Mouse (Mus musculus): Measurements from ENCODE around the gene Pigv. TPM values are rescaled to one million over a fixed set of nuclear protein-coding genes. Genes with fewer than 3 reads are reported as not detected.

Gene Pigv
- total and polyA plus RNA-seq, 2 experiments from 2014 or later = 11.3 to 14.0 TPM

DNA sequence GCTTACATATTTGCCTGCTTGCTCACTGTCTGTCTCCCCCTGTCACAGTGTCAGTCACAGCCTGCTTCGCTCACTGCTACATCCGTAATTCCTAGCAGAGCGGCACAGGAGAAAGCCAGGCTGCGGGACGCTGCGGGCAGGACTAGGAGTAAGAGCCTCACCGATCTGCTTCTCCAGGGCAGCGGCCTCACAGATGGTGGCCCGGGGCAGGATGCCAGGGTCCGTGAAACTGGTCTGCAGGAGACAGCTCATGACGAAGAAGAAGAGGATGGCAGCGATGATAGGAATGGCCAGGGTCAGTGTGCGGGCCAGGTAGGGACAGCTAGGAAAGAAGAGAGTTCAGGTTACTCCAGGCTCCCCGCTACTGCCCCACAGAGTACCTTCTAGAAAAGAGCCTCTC is 45.4 kb downstream of the Pigv start:
- Histone ChIP-seq H3K9me3 (ENCODE audit: low read length) (no peaks in the 10 kb centered on the region), H3K4me3 (ENCODE audit: low read length) (no peak overlapping the region), H3K36me3 (ENCODE audit: insufficient read depth, low read length) (peaks cover 12% of the 10 kb centered on the region; the same call in 1 of the 2 replicates), H3K27me3 (ENCODE audit: insufficient read depth, low read length) (no peaks in the 10 kb centered on the region), H3K4me2 (ENCODE audit: low read depth, low read length) (no peak overlapping the region), H3K9ac (replicated peaks; ENCODE audit: low read length) (no peak overlapping the region), H3K27ac (no peak overlapping the region), H3K4me1 (ENCODE audit: insufficient read depth, low read length) (peaks cover 16% of the 10 kb centered on the region)
- no peak for DNase-seq (ENCODE audit: low spot score)
- WGBS = 74% methylated on average over 14 of the region's 14 CpGs
- ATAC-seq = no peak
- TF ChIP-seq CTCF (IDR thresholded peaks at IDR 0.05; ENCODE audit: low read depth) = no peak

DNA sequence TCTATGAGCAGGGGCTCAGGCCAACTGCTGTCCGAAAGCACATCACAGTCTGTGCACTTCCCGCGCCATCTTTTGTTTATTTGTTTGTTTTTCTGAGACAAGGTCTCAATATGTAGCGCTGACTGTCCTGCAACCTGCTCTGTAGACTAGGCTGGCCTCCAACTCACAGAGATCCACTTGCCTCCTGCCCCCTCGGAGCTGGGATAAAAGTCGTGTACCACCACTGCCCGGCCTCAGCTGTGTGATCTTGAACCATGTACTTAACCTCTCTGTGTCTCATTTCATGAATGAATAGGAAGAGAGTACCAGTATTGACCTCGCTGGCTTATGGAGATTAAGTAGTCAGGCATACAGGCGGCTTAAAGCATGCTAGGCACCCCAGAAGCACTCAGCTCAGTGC is 45.8 kb downstream of the Pigv start:
- no peaks in the 10 kb centered on the region for H3K27me3 ChIP-seq (ENCODE audit: insufficient read depth, low read length)
- H3K9ac ChIP-seq (replicated peaks; ENCODE audit: low read length) = no peak overlapping the region
- H3K4me3 ChIP-seq (ENCODE audit: low read length) = no peak overlapping the region
- no peak overlapping the region for H3K4me2 ChIP-seq (ENCODE audit: low read depth, low read length)
- TF ChIP-seq CTCF (IDR thresholded peaks at IDR 0.05; ENCODE audit: low read depth) = no peak
- H3K4me1 ChIP-seq (ENCODE audit: insufficient read depth, low read length) = peaks cover 13% of the 10 kb centered on the region
- DNase-seq (ENCODE audit: low spot score) (no peak), ATAC-seq (no peak)
- peaks cover 12% of the 10 kb centered on the region; the same call in 1 of the 2 replicates for H3K36me3 ChIP-seq (ENCODE audit: insufficient read depth, low read length)
- WGBS = 78% methylated on average over 9 of the region's 9 CpGs
- H3K9me3 ChIP-seq (ENCODE audit: low read length) = no peaks in the 10 kb centered on the region
- H3K27ac ChIP-seq = no peak overlapping the region

DNA sequence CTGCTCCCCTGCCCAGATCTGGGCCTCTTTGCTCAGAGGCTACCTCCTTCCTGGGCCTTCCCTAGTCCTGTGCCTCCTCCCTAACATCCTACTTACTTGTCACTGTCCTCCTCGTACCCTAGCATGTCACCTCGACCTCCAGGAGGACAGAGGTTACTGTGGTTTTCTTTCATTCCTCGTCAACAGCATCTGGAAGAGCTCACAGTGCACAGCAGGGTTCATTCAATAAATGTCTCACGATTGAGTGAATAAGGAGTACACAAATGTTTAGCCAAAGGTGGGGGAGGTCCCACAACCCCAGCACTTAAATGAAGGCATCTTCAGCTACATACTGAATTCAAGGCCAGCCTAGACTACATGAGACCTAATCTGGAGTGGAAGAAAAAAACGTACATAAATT is 46.2 kb downstream of the Pigv start:
- 26% methylated on average over 5 of the region's 5 CpGs for WGBS
- no peak overlapping the region for H3K27ac ChIP-seq

DNA sequence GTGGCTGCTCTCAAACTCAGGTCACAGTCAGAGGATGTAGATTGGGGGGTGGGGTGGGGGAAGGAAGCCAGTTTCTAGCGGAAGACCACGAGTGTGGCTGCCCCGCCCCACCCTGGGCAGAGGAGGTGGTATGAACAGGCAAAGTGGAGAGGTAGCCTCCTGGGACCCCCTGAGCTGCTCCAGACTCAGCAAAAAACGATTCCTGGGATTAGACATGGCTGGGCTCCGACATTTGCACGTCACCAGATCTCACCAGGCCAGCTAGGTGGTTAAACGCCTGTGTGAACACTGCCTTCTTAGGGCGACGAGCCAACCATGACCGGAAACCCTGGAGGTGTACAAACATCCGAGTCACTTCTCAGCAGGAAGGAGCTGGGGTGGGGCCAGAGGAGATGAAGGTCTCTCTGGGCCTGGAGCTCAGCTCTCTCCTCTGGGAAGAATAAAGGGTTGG is 46.8 kb downstream of the Pigv start:
- WGBS = 48% methylated on average over 11 of the region's 11 CpGs
- ATAC-seq = peak; percentile 5; the same call in 1 of the 2 replicates
- no peak for DNase-seq (ENCODE audit: low spot score)
- TF ChIP-seq CTCF (IDR thresholded peaks at IDR 0.05; ENCODE audit: low read depth) = no peak
- H3K4me2 ChIP-seq (ENCODE audit: low read depth, low read length) = no peak overlapping the region
- H3K9me3 ChIP-seq (ENCODE audit: low read length) = no peaks in the 10 kb centered on the region
- H3K4me1 ChIP-seq (ENCODE audit: insufficient read depth, low read length) = peaks cover 5% of the 10 kb centered on the region; the same call in 1 of the 2 replicates
- no peak overlapping the region for H3K27ac ChIP-seq
- H3K27me3 ChIP-seq (ENCODE audit: insufficient read depth, low read length) = no peaks in the 10 kb centered on the region
- no peak overlapping the region for H3K9ac ChIP-seq (replicated peaks; ENCODE audit: low read length)
- H3K36me3 ChIP-seq (ENCODE audit: insufficient read depth, low read length) = peaks cover 12% of the 10 kb centered on the region; the same call in 1 of the 2 replicates
- no peak overlapping the region for H3K4me3 ChIP-seq (ENCODE audit: low read length)

More for the DNA sequence above, 46.2 kb downstream of the Pigv start:
- no peak overlapping the region for H3K4me3 ChIP-seq (ENCODE audit: low read length)
- TF ChIP-seq CTCF (IDR thresholded peaks at IDR 0.05; ENCODE audit: low read depth) = no peak
- ATAC-seq (no peak), DNase-seq (ENCODE audit: low spot score) (no peak)
- peaks cover 9% of the 10 kb centered on the region; the same call in 1 of the 2 replicates for H3K4me1 ChIP-seq (ENCODE audit: insufficient read depth, low read length)
- no peaks in the 10 kb centered on the region for H3K27me3 ChIP-seq (ENCODE audit: insufficient read depth, low read length)
- H3K9ac ChIP-seq (replicated peaks; ENCODE audit: low read length) = no peak overlapping the region
- no peaks in the 10 kb centered on the region for H3K9me3 ChIP-seq (ENCODE audit: low read length)
- H3K4me2 ChIP-seq (ENCODE audit: low read depth, low read length) = no peak overlapping the region
- peaks cover 12% of the 10 kb centered on the region; the same call in 1 of the 2 replicates for H3K36me3 ChIP-seq (ENCODE audit: insufficient read depth, low read length)

DNA sequence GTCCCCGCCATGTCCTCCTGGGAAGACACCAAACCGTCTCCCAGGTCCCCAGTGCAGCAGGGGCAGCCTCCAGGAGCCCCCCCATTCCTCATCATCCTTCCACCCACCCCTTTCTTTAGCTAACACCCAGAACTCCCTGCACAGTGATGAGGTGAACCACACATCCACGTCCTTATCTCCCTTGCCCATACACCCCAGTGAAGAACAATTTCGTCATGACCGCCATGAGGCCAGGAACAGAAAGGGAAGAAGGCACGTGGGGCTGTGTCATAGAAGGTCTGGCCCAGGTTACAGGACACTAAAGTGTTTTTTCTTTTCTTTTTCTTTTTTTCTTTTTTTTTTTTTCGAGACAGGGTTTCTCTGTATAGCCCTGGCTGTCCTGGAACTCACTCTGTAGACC is 47.6 kb downstream of the Pigv start:
- H3K4me1 ChIP-seq (ENCODE audit: insufficient read depth, low read length) = no peaks in the 10 kb centered on the region
- peaks cover 12% of the 10 kb centered on the region; the same call in 1 of the 2 replicates for H3K36me3 ChIP-seq (ENCODE audit: insufficient read depth, low read length)

DNA sequence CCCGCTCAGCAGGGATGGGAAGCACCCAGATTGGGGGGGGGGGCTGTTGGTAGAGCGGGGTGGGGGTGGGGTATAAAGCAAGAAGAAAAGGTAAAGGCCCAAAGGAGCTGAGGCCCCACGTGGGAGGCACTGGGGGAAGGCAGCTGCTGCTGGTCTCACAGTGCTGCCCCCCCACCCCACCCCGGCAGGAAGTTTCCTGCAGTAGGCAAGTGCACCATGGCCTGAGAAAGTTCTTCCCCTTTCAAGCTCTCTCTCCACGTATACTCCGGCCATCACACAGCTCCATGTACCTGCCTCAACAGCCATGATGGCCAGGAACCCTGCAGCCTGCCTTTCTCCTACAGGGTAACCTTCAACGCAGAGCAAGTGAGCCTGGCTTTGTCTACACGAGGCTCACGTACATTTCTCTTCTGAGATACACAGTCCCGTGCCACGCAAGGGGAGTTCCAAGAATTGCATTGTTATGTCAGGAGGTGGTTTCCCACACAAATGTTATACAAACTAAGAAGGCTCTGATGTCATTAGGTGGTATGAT is 50.2 kb downstream of the Pigv start:
- 85% methylated on average over 11 of the region's 11 CpGs for WGBS
- no peaks in the 10 kb centered on the region for H3K9me3 ChIP-seq (ENCODE audit: low read length)
- H3K4me3 ChIP-seq (ENCODE audit: low read length) = no peak overlapping the region
- no peaks in the 10 kb centered on the region for H3K27me3 ChIP-seq (ENCODE audit: insufficient read depth, low read length)
- DNase-seq (ENCODE audit: low spot score) = no peak
- H3K4me2 ChIP-seq (ENCODE audit: low read depth, low read length) = no peak overlapping the region
- no peak overlapping the region for H3K9ac ChIP-seq (replicated peaks; ENCODE audit: low read length)
- TF ChIP-seq CTCF (IDR thresholded peaks at IDR 0.05; ENCODE audit: low read depth) = no peak
- H3K27ac ChIP-seq = no peak overlapping the region
- ATAC-seq = no peak
- H3K4me1 ChIP-seq (ENCODE audit: insufficient read depth, low read length) = no peaks in the 10 kb centered on the region
- peaks cover 12% of the 10 kb centered on the region; the same call in 1 of the 2 replicates for H3K36me3 ChIP-seq (ENCODE audit: insufficient read depth, low read length)

More for the DNA sequence above, 47.6 kb downstream of the Pigv start:
- TF ChIP-seq CTCF (IDR thresholded peaks at IDR 0.05; ENCODE audit: low read depth) = no peak
- Histone ChIP-seq H3K4me3 (ENCODE audit: low read length) (no peak overlapping the region), H3K27ac (no peak overlapping the region), H3K4me2 (ENCODE audit: low read depth, low read length) (no peak overlapping the region), H3K9ac (replicated peaks; ENCODE audit: low read length) (no peak overlapping the region), H3K27me3 (ENCODE audit: insufficient read depth, low read length) (no peaks in the 10 kb centered on the region), H3K9me3 (ENCODE audit: low read length) (no peaks in the 10 kb centered on the region)
- DNase-seq (ENCODE audit: low spot score) (no peak), ATAC-seq (no peak)
- 91% methylated on average over 7 of the region's 7 CpGs for WGBS

DNA sequence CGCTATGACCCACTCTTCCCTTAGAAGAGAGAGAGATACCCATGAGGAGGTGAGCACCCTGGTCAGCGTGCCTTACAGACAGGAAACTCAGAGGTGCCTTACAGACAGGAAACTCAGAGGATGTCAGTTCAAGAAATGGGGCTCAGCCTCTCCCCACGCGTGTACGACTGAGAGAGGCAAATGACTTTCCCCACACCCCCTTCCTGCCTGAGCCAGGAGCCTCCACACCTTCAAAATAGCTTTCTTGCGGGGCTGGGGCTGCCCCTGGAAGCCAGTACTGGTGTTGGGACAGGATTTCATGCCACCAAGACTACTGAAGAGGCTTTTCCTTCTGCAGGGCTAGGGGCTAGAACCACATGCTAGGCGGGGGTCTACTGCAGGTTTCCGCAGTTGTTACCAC is 51.8 kb downstream of the Pigv start:
- no peak overlapping the region for H3K27ac ChIP-seq
- no peak for TF ChIP-seq CTCF (IDR thresholded peaks at IDR 0.05; ENCODE audit: low read depth)
- no peaks in the 10 kb centered on the region for H3K4me1 ChIP-seq (ENCODE audit: insufficient read depth, low read length)
- no peak overlapping the region for H3K9ac ChIP-seq (replicated peaks; ENCODE audit: low read length)
- WGBS = 91% methylated on average over 8 of the region's 8 CpGs
- peaks cover 12% of the 10 kb centered on the region; the same call in 1 of the 2 replicates for H3K36me3 ChIP-seq (ENCODE audit: insufficient read depth, low read length)
- DNase-seq (ENCODE audit: low spot score) (no peak), ATAC-seq (no peak)
- H3K9me3 ChIP-seq (ENCODE audit: low read length) = no peaks in the 10 kb centered on the region
- H3K27me3 ChIP-seq (ENCODE audit: insufficient read depth, low read length) = no peaks in the 10 kb centered on the region
- H3K4me2 ChIP-seq (ENCODE audit: low read depth, low read length) = no peak overlapping the region
- H3K4me3 ChIP-seq (ENCODE audit: low read length) = no peak overlapping the region
